Mouse (Mus musculus): ENCODE data around the gene Zfp616. TPM values are rescaled to one million over a fixed set of nuclear protein-coding genes. Genes with fewer than 3 reads are reported as not detected.

Gene Zfp616
- not detected for polyA plus RNA-seq (2015; fragmentation: Illumina TruSeq; extraction: RNeasy Lipid Tissue Mini Kit (QIAGEN cat#74804); ENCODE audit: insufficient read depth, low read depth, low replicate concordance)

GRCm38 (mm10) chr11:74069655-74070054, at the start of gene Zfp616:
Gene Zfp616, plus strand, starts transcription at chr11:74069955.

GRCm38 (mm10) chr11:74056451-74056850, 13.3 kb upstream of the Zfp616 start, which contains the start of the genes Olfr139 and Olfr399:
Gene Olfr139, minus strand, starts transcription at chr11:74056551.
Gene Olfr399, minus strand, starts transcription at chr11:74056615.

GRCm38 (mm10) chr11:74113412-74113811, 43.7 kb downstream of the Zfp616 start, which contains the start of gene Olfr401:
Gene Olfr401, plus strand, starts transcription at chr11:74113712.

Other genes starting within 250 kb of the Zfp616 start
- gene Olfr393, start 218.5 kb upstream of the Zfp616 start, polyA plus RNA-seq (2015; fragmentation: Illumina TruSeq; extraction: RNeasy Lipid Tissue Mini Kit (QIAGEN cat#74804); ENCODE audit: insufficient read depth, low read depth, low replicate concordance), result not detected
- gene Olfr394, start 179.2 kb upstream of the Zfp616 start, polyA plus RNA-seq (2015; fragmentation: Illumina TruSeq; extraction: RNeasy Lipid Tissue Mini Kit (QIAGEN cat#74804); ENCODE audit: insufficient read depth, low read depth, low replicate concordance), result not detected
- not detected for gene Olfr395, start 160.7 kb upstream of the Zfp616 start, polyA plus RNA-seq (2015; fragmentation: Illumina TruSeq; extraction: RNeasy Lipid Tissue Mini Kit (QIAGEN cat#74804); ENCODE audit: insufficient read depth, low read depth, low replicate concordance)
- gene Olfr23, start 133.3 kb upstream of the Zfp616 start, polyA plus RNA-seq (2015; fragmentation: Illumina TruSeq; extraction: RNeasy Lipid Tissue Mini Kit (QIAGEN cat#74804); ENCODE audit: insufficient read depth, low read depth, low replicate concordance), result not detected
- gene Olfr397, start 109.1 kb upstream of the Zfp616 start, polyA plus RNA-seq (2015; fragmentation: Illumina TruSeq; extraction: RNeasy Lipid Tissue Mini Kit (QIAGEN cat#74804); ENCODE audit: insufficient read depth, low read depth, low replicate concordance), result not detected
- gene Olfr398, start 79.5 kb upstream of the Zfp616 start, polyA plus RNA-seq (2015; fragmentation: Illumina TruSeq; extraction: RNeasy Lipid Tissue Mini Kit (QIAGEN cat#74804); ENCODE audit: insufficient read depth, low read depth, low replicate concordance), result not detected
- not detected for gene Olfr139, start 13.4 kb upstream of the Zfp616 start, polyA plus RNA-seq (2015; fragmentation: Illumina TruSeq; extraction: RNeasy Lipid Tissue Mini Kit (QIAGEN cat#74804); ENCODE audit: insufficient read depth, low read depth, low replicate concordance)
- gene Olfr399, start 13.3 kb upstream of the Zfp616 start, polyA plus RNA-seq (2015; fragmentation: Illumina TruSeq; extraction: RNeasy Lipid Tissue Mini Kit (QIAGEN cat#74804); ENCODE audit: insufficient read depth, low read depth, low replicate concordance), result not detected
- gene Olfr401, start 43.8 kb downstream of the Zfp616 start, polyA plus RNA-seq (2015; fragmentation: Illumina TruSeq; extraction: RNeasy Lipid Tissue Mini Kit (QIAGEN cat#74804); ENCODE audit: insufficient read depth, low read depth, low replicate concordance), result not detected
- gene Olfr402, start 83.6 kb downstream of the Zfp616 start, polyA plus RNA-seq (2015; fragmentation: Illumina TruSeq; extraction: RNeasy Lipid Tissue Mini Kit (QIAGEN cat#74804); ENCODE audit: insufficient read depth, low read depth, low replicate concordance), result not detected
- gene Olfr403, start 116.3 kb downstream of the Zfp616 start, polyA plus RNA-seq (2015; fragmentation: Illumina TruSeq; extraction: RNeasy Lipid Tissue Mini Kit (QIAGEN cat#74804); ENCODE audit: insufficient read depth, low read depth, low replicate concordance), result not detected
- not detected for gene Olfr43, start 141.4 kb downstream of the Zfp616 start, polyA plus RNA-seq (2015; fragmentation: Illumina TruSeq; extraction: RNeasy Lipid Tissue Mini Kit (QIAGEN cat#74804); ENCODE audit: insufficient read depth, low read depth, low replicate concordance)
- not detected for gene Olfr406, start 189.9 kb downstream of the Zfp616 start, polyA plus RNA-seq (2015; fragmentation: Illumina TruSeq; extraction: RNeasy Lipid Tissue Mini Kit (QIAGEN cat#74804); ENCODE audit: insufficient read depth, low read depth, low replicate concordance)
- gene Olfr59, start 213.8 kb downstream of the Zfp616 start, polyA plus RNA-seq (2015; fragmentation: Illumina TruSeq; extraction: RNeasy Lipid Tissue Mini Kit (QIAGEN cat#74804); ENCODE audit: insufficient read depth, low read depth, low replicate concordance), result not detected